Mouse (Mus musculus) liver, adult 2 months (tissue): ENCODE measurements at regions not wholly inside any gene's neighbourhood (a gene's known extent, or its start where the extent isn't known, plus 50 kb on each side); places are given as distances from the start of the nearest gene placed in this dataset.

ENCODE experiments used
- DNase-seq: peaks from one replicate; pipeline ENCODE4 v3.0.0-alpha.2; 2011; ENCODE audit warnings: low read depth, low spot score; ENCODE audit errors: extremely low read depth
- H3K27ac ChIP-seq: fragments of 200-500 bp; replicated peaks from 2 replicates; pipeline ENCODE4 v1.5.1; 2012; ENCODE audit warnings: low read depth, mild to moderate bottlenecking, control low read depth, inconsistent platforms, low read length; ENCODE audit not compliant: insufficient read depth
- H3K27me3 ChIP-seq: fragments of 200-500 bp; 2 replicates; pipeline ENCODE4 v1.6.1; 2012; ENCODE audit warnings: mild to moderate bottlenecking, moderate library complexity, low read length, inconsistent platforms; ENCODE audit not compliant: control insufficient read depth, insufficient read depth
- H3K36me3 ChIP-seq: fragments of 200-500 bp; 2 replicates; pipeline ENCODE4 v1.6.1; 2012; ENCODE audit warnings: low read length, inconsistent platforms; ENCODE audit not compliant: control insufficient read depth, insufficient read depth
- H3K4me1 ChIP-seq: fragments of 200-500 bp; 2 replicates; pipeline ENCODE4 v1.6.1; 2011; ENCODE audit warnings: low read length; ENCODE audit not compliant: control insufficient read depth, insufficient read depth
- H3K4me3 ChIP-seq: fragments of 200-500 bp; 2 replicates; pipeline ENCODE4 v1.5.1; 2011; ENCODE audit warnings: low read depth, mild to moderate bottlenecking, control low read depth, low read length, moderate library complexity; ENCODE audit not compliant: insufficient read depth
- H3K79me2 ChIP-seq: fragments of 200-500 bp; 2 replicates; pipeline ENCODE4 v1.6.1; 2012; ENCODE audit warnings: inconsistent platforms, mild to moderate bottlenecking, low read length, moderate library complexity; ENCODE audit not compliant: control insufficient read depth, insufficient read depth
- H3K9ac ChIP-seq: fragments of 200-500 bp; 2 replicates; pipeline ENCODE4 v1.6.1; 2012; ENCODE audit warnings: low read depth, mild to moderate bottlenecking, control low read depth, inconsistent platforms, low read length
- CTCF ChIP-seq: fragments of 200-500 bp; IDR thresholded peaks from 2 replicates; pipeline ENCODE4 v1.5.1; 2011; ENCODE audit warnings: low read depth, low read length, control low read depth
- POLR2A ChIP-seq: fragments of 200-500 bp; IDR thresholded peaks from 2 replicates; pipeline ENCODE4 v1.6.1; 2011; ENCODE audit warnings: low read length, control low read depth; ENCODE audit not compliant: insufficient read depth; ENCODE audit errors: extremely low read depth
- WGBS: fragments of 180-500 bp; shearing (Covaris S2); methylation state at CpG from one replicate; pipeline ENCODE4 v1.1.7; 2018; 5-methylcytosine and 5-hydroxymethylcytosine counted together

- no peaks in the 10 kb centered on the region for H3K36me3 ChIP-seq
- no peak overlapping the region for H3K27ac ChIP-seq
- H3K4me1 ChIP-seq = no peaks in the 10 kb centered on the region
- no peak overlapping the region for H3K4me3 ChIP-seq
- no peak for TF ChIP-seq CTCF
- DNase-seq = no peak
- H3K9ac ChIP-seq = no peak overlapping the region
- H3K79me2 ChIP-seq = no peaks in the 10 kb centered on the region
- no peaks in the 10 kb centered on the region for H3K27me3 ChIP-seq
These were observed 302.9 kb downstream of the 1810013L24Rik start for GRCm38 (mm10) chr16:9132778-9133177.

GRCm38 (mm10) chr16:9135377-9135776 lies 305.5 kb downstream of the 1810013L24Rik start:
- H3K79me2 ChIP-seq = no peaks in the 10 kb centered on the region
- TF ChIP-seq CTCF (no peak), POLR2A (no peak)
- H3K4me1 ChIP-seq = no peaks in the 10 kb centered on the region
- no peak overlapping the region for H3K27ac ChIP-seq
- no peaks in the 10 kb centered on the region for H3K36me3 ChIP-seq
- no peak overlapping the region for H3K9ac ChIP-seq
- DNase-seq = no peak
- H3K27me3 ChIP-seq = no peaks in the 10 kb centered on the region
- WGBS = 68% methylated on average over 8 of the region's 8 CpGs
- no peak overlapping the region for H3K4me3 ChIP-seq

- H3K79me2 ChIP-seq = no peaks in the 10 kb centered on the region
- TF ChIP-seq CTCF = no peak
- no peak for TF ChIP-seq POLR2A
- no peaks in the 10 kb centered on the region for H3K36me3 ChIP-seq
- no peak overlapping the region for H3K9ac ChIP-seq
- H3K4me1 ChIP-seq = no peaks in the 10 kb centered on the region
- H3K27ac ChIP-seq = no peak overlapping the region
- DNase-seq = no peak
- no peaks in the 10 kb centered on the region for H3K27me3 ChIP-seq
- no peak overlapping the region for H3K4me3 ChIP-seq
- 25% methylated on average over 8 of the region's 8 CpGs for WGBS
These were observed 308.8 kb downstream of the 1810013L24Rik start for GRCm38 (mm10) chr16:9138552-9139224.

GRCm38 (mm10) chr16:9139405-9139804 lies 309.5 kb downstream of the 1810013L24Rik start:
- Histone ChIP-seq H3K27me3 (no peaks in the 10 kb centered on the region), H3K4me1 (no peaks in the 10 kb centered on the region), H3K4me3 (no peak overlapping the region), H3K36me3 (no peaks in the 10 kb centered on the region), H3K27ac (no peak overlapping the region), H3K79me2 (no peaks in the 10 kb centered on the region), H3K9ac (no peak overlapping the region)
- no peak for TF ChIP-seq POLR2A
- no peak for TF ChIP-seq CTCF
- DNase-seq = no peak
- WGBS = 52% methylated on average over 3 of the region's 3 CpGs

- Histone ChIP-seq H3K27me3 (no peaks in the 10 kb centered on the region), H3K9ac (no peak overlapping the region), H3K27ac (no peak overlapping the region), H3K4me1 (no peaks in the 10 kb centered on the region), H3K4me3 (no peak overlapping the region), H3K79me2 (no peaks in the 10 kb centered on the region), H3K36me3 (no peaks in the 10 kb centered on the region)
- 61% methylated on average over 8 of the region's 8 CpGs for WGBS
- no peak for DNase-seq
- TF ChIP-seq POLR2A (no peak), CTCF (no peak)
These were observed 319.6 kb downstream of the 1810013L24Rik start for GRCm38 (mm10) chr16:9149209-9150135.

GRCm38 (mm10) chr16:9151936-9152335 lies 322.0 kb downstream of the 1810013L24Rik start:
- Histone ChIP-seq H3K36me3 (no peaks in the 10 kb centered on the region), H3K27me3 (no peaks in the 10 kb centered on the region), H3K27ac (no peak overlapping the region), H3K4me3 (no peak overlapping the region), H3K9ac (no peak overlapping the region), H3K79me2 (no peaks in the 10 kb centered on the region), H3K4me1 (no peaks in the 10 kb centered on the region)
- WGBS = 70% methylated on average over 4 of the region's 4 CpGs
- TF ChIP-seq CTCF = no peak
- DNase-seq = no peak
